Mouse (Mus musculus): Measurements from ENCODE around the gene Txndc17. TPM values are rescaled to one million over a fixed set of nuclear protein-coding genes. Genes with fewer than 3 reads are reported as not detected.
A peak's percentile ranks its signal among the peaks of the same experiment; 100 is the strongest.
"Not testable (repeated sequence)": the region's sequence is repeated elsewhere in the genome, so short reads cannot be mapped to it uniquely, and the experiment has no call there.

The Txndc17 gene
- 163 and 169 TPM in 2 replicates for polyA plus RNA-seq (2014; fragmentation: Nextera tagmentation; extraction: Ambion mirVana)

- Histone ChIP-seq H3K4me3 (ENCODE audit: low read depth, low read length) (peak within 1 kb of the TSS; percentile 87), H3K4me1 (ENCODE audit: control insufficient read depth, insufficient read depth, low read length) (peaks cover 13% of the 10 kb centered on the region), H3K27me3 (ENCODE audit: control insufficient read depth, insufficient read depth, low read length) (no peaks in the 10 kb centered on the region), H3K9ac (ENCODE audit: low read length) (peak within 1 kb of the TSS; percentile 78), H3K4me2 (ENCODE audit: low read depth) (peak within 1 kb of the TSS; percentile 51), H3K27ac (ENCODE audit: low read depth, low read length) (peak within 1 kb of the TSS; percentile 15; the same call in 1 of the 2 replicates), H3K36me3 (ENCODE audit: control insufficient read depth, insufficient read depth, low read length) (0 out of 2 replicates have a peak, but pooled peaks cover 2% of the 10 kb centered on the region), H3K9me3 (ENCODE audit: control insufficient read depth, low read length) (no peaks in the 10 kb centered on the region)
- ATAC-seq (ENCODE audit: insufficient read depth, low FRiP score, low TSS enrichment) (peak; percentile 92), DNase-seq (ENCODE audit: low spot score) (peak; percentile 89)
- 0% methylated on average over 42 of the region's 42 CpGs for WGBS
Observed at GRCm38 (mm10) chr11:72207204-72207833, at the start of gene Txndc17, which contains the start of gene 4933427D14Rik. TSS of gene Txndc17 (plus strand) at chr11:72207547. TSS of gene 4933427D14Rik (minus strand) at chr11:72207459.

DNA sequence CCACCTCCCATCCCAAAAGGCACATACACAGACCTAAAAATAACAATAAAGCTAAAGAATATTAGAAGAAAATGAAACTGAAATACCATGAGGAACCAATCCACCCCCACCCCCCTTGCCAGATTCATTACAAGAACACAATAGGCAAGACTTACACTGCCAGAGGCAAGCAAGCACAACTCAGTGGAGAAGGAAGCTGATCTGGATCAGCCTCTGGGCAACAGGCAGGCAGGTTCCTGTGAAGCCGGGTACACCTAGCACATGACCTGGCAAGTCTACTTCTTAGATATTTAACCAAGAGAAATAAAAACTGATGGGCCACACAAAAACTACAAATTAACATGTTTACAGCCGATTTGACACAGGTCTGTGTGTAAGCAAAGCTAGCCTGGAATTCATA lies 44.1 kb upstream of the Txndc17 start:
- H3K9me3 ChIP-seq (ENCODE audit: control insufficient read depth, low read length): no peaks in the 10 kb centered on the region
- no peak overlapping the region for H3K4me3 ChIP-seq (ENCODE audit: low read depth, low read length)
- no peak overlapping the region for H3K27ac ChIP-seq (ENCODE audit: low read depth, low read length)
- no peaks in the 10 kb centered on the region for H3K4me1 ChIP-seq (ENCODE audit: control insufficient read depth, insufficient read depth, low read length)
- DNase-seq (ENCODE audit: low spot score) (no peak), ATAC-seq (ENCODE audit: insufficient read depth, low FRiP score, low TSS enrichment) (no peak)
- no peaks in the 10 kb centered on the region for H3K27me3 ChIP-seq (ENCODE audit: control insufficient read depth, insufficient read depth, low read length)
- no peak overlapping the region for H3K9ac ChIP-seq (ENCODE audit: low read length)
- 93% methylated on average over 2 of the region's 2 CpGs for WGBS
- H3K4me2 ChIP-seq (ENCODE audit: low read depth): no peak overlapping the region
- H3K36me3 ChIP-seq (ENCODE audit: control insufficient read depth, insufficient read depth, low read length): peaks cover 3% of the 10 kb centered on the region; the same call in 1 of the 2 replicates

GRCm38 (mm10) chr11:72169871-72170270 lies 37.5 kb upstream of the Txndc17 start:
- H3K4me1 ChIP-seq (ENCODE audit: control insufficient read depth, insufficient read depth, low read length): no peaks in the 10 kb centered on the region
- no peaks in the 10 kb centered on the region for H3K27me3 ChIP-seq (ENCODE audit: control insufficient read depth, insufficient read depth, low read length)
- H3K36me3 ChIP-seq (ENCODE audit: control insufficient read depth, insufficient read depth, low read length): peaks cover 2% of the 10 kb centered on the region
- ATAC-seq (ENCODE audit: insufficient read depth, low FRiP score, low TSS enrichment) (no peak), DNase-seq (ENCODE audit: low spot score) (no peak)
- H3K9ac ChIP-seq (ENCODE audit: low read length): no peak overlapping the region
- WGBS: 90% methylated on average over 4 of the region's 4 CpGs
- no peaks in the 10 kb centered on the region for H3K9me3 ChIP-seq (ENCODE audit: control insufficient read depth, low read length)
- no peak overlapping the region for H3K4me2 ChIP-seq (ENCODE audit: low read depth)
- H3K27ac ChIP-seq (ENCODE audit: low read depth, low read length): no peak overlapping the region
- H3K4me3 ChIP-seq (ENCODE audit: low read depth, low read length): no peak overlapping the region

DNA sequence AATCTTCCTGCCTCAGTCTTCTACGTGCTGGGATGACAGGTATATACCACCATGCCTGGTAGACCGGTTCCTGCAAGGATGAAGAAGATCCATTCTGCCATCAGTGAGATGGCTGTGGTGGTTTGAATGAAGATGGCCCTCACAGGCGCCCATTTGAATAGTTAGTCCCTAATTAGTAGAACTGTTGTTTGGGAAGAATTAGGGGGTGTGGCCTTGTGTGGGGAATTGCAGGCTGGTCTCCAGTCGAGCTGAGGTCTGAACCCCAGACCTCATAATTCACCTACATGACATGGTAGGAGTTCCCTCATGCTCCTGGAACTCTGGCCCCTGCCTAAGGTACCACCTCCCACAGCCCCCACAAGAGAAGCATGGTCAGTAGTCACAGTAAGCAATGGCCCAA lies 35.4 kb upstream of the Txndc17 start:
- WGBS: 42% methylated on average over 4 of the region's 4 CpGs
- H3K4me1 ChIP-seq (ENCODE audit: control insufficient read depth, insufficient read depth, low read length); H3K36me3 ChIP-seq (ENCODE audit: control insufficient read depth, insufficient read depth, low read length); H3K27me3 ChIP-seq (ENCODE audit: control insufficient read depth, insufficient read depth, low read length); H3K9me3 ChIP-seq (ENCODE audit: control insufficient read depth, low read length); H3K27ac ChIP-seq (ENCODE audit: low read depth, low read length); H3K4me2 ChIP-seq (ENCODE audit: low read depth); ATAC-seq (ENCODE audit: insufficient read depth, low FRiP score, low TSS enrichment); H3K9ac ChIP-seq (ENCODE audit: low read length); H3K4me3 ChIP-seq (ENCODE audit: low read depth, low read length); DNase-seq (ENCODE audit: low spot score): not testable (repeated sequence)

DNA sequence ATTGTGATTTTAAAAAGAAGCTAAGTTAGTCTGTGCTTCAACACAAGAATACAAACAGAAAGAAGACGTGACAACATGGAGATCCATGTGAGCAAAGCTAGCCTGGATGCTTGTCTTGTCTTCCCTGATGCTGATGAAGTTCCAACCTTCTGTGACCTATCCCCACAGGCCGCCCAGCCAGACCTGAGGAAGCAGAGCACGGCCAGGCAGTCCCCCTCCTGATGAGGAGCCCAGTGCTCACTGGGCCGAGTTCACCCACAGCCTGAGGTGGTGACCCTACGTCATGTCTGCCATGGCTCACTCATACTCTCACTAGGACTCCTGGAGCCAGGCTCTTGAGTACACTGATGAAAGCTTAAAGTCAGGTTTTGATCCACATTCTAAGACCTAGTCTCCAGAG lies 33.8 kb upstream of the Txndc17 start:
- Histone ChIP-seq H3K9ac (ENCODE audit: low read length) (no peak overlapping the region), H3K4me2 (ENCODE audit: low read depth) (no peak overlapping the region), H3K27me3 (ENCODE audit: control insufficient read depth, insufficient read depth, low read length) (no peaks in the 10 kb centered on the region), H3K4me1 (ENCODE audit: control insufficient read depth, insufficient read depth, low read length) (no peaks in the 10 kb centered on the region), H3K27ac (ENCODE audit: low read depth, low read length) (no peak overlapping the region), H3K9me3 (ENCODE audit: control insufficient read depth, low read length) (no peaks in the 10 kb centered on the region), H3K36me3 (ENCODE audit: control insufficient read depth, insufficient read depth, low read length) (peaks cover 6% of the 10 kb centered on the region), H3K4me3 (ENCODE audit: low read depth, low read length) (no peak overlapping the region)
- DNase-seq (ENCODE audit: low spot score): no peak
- no peak for ATAC-seq (ENCODE audit: insufficient read depth, low FRiP score, low TSS enrichment)
- WGBS: 89% methylated on average over 5 of the region's 5 CpGs

DNA sequence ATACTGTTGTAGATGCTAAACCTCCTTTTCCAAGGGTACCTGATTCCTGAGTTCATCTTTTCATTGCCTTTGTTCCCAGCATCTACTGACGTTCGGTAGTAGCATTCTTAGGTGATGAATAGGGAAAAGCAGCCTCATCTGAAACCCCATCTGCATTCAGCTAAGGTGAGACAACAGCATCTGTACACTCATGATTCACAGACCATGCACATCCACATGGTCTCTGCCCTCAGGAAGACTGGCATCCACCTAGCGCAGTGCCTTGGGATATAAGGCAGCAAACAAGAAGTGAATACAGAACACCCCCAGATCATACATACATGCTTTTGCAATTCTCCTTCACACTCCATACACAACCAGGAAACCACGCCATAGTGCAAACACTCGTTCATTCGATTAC lies 32.6 kb upstream of the Txndc17 start:
- WGBS: 92% methylated on average over 6 of the region's 6 CpGs
- DNase-seq (ENCODE audit: low spot score) (no peak), ATAC-seq (ENCODE audit: insufficient read depth, low FRiP score, low TSS enrichment) (no peak)
- Histone ChIP-seq H3K36me3 (ENCODE audit: control insufficient read depth, insufficient read depth, low read length) (peaks cover 6% of the 10 kb centered on the region), H3K27me3 (ENCODE audit: control insufficient read depth, insufficient read depth, low read length) (no peaks in the 10 kb centered on the region), H3K4me2 (ENCODE audit: low read depth) (no peak overlapping the region), H3K4me3 (ENCODE audit: low read depth, low read length) (no peak overlapping the region), H3K4me1 (ENCODE audit: control insufficient read depth, insufficient read depth, low read length) (no peaks in the 10 kb centered on the region), H3K9me3 (ENCODE audit: control insufficient read depth, low read length) (no peaks in the 10 kb centered on the region), H3K9ac (ENCODE audit: low read length) (no peak overlapping the region), H3K27ac (ENCODE audit: low read depth, low read length) (no peak overlapping the region)

GRCm38 (mm10) chr11:72175966-72176365 lies 31.4 kb upstream of the Txndc17 start:
- H3K4me3 ChIP-seq (ENCODE audit: low read depth, low read length): no peak overlapping the region
- DNase-seq (ENCODE audit: low spot score) (no peak), ATAC-seq (ENCODE audit: insufficient read depth, low FRiP score, low TSS enrichment) (no peak)
- no peaks in the 10 kb centered on the region for H3K27me3 ChIP-seq (ENCODE audit: control insufficient read depth, insufficient read depth, low read length)
- H3K9me3 ChIP-seq (ENCODE audit: control insufficient read depth, low read length): no peaks in the 10 kb centered on the region
- H3K4me2 ChIP-seq (ENCODE audit: low read depth): no peak overlapping the region
- no peak overlapping the region for H3K27ac ChIP-seq (ENCODE audit: low read depth, low read length)
- peaks cover 6% of the 10 kb centered on the region for H3K36me3 ChIP-seq (ENCODE audit: control insufficient read depth, insufficient read depth, low read length)
- 82% methylated on average over 5 of the region's 5 CpGs for WGBS
- no peak overlapping the region for H3K9ac ChIP-seq (ENCODE audit: low read length)
- no peaks in the 10 kb centered on the region for H3K4me1 ChIP-seq (ENCODE audit: control insufficient read depth, insufficient read depth, low read length)

GRCm38 (mm10) chr11:72176553-72176952 lies 30.8 kb upstream of the Txndc17 start:
- H3K4me1 ChIP-seq (ENCODE audit: control insufficient read depth, insufficient read depth, low read length): no peaks in the 10 kb centered on the region
- no peak overlapping the region for H3K9ac ChIP-seq (ENCODE audit: low read length)
- DNase-seq (ENCODE audit: low spot score) (peak; percentile 32), ATAC-seq (ENCODE audit: insufficient read depth, low FRiP score, low TSS enrichment) (no peak)
- 32% methylated on average over 3 of the region's 3 CpGs for WGBS
- peaks cover 7% of the 10 kb centered on the region for H3K36me3 ChIP-seq (ENCODE audit: control insufficient read depth, insufficient read depth, low read length)
- H3K27ac ChIP-seq (ENCODE audit: low read depth, low read length): no peak overlapping the region
- no peaks in the 10 kb centered on the region for H3K27me3 ChIP-seq (ENCODE audit: control insufficient read depth, insufficient read depth, low read length)
- H3K4me2 ChIP-seq (ENCODE audit: low read depth): no peak overlapping the region
- H3K9me3 ChIP-seq (ENCODE audit: control insufficient read depth, low read length): no peaks in the 10 kb centered on the region
- H3K4me3 ChIP-seq (ENCODE audit: low read depth, low read length): no peak overlapping the region

DNA sequence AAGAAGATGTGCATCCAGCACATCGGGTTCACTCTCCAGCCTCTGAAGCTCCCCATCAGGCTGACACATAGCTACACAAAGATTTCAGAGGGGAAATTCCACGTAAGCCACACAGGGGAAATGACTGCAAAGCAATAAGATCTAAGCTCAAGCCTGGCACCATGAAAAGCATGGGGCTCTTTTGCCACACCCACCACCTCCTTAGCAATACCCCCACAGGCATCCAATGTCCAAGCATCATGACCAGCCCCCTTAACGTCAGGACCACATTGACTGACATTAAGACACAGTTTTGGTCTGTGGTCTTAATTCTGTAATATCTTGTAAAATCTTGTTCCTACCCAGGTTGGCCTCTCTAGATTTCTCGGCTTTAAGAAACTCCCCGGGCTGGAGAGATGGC lies 26.8 kb upstream of the Txndc17 start:
- DNase-seq (ENCODE audit: low spot score): no peak
- H3K4me2 ChIP-seq (ENCODE audit: low read depth): no peak overlapping the region
- no peaks in the 10 kb centered on the region for H3K4me1 ChIP-seq (ENCODE audit: control insufficient read depth, insufficient read depth, low read length)
- no peak overlapping the region for H3K4me3 ChIP-seq (ENCODE audit: low read depth, low read length)
- no peaks in the 10 kb centered on the region for H3K27me3 ChIP-seq (ENCODE audit: control insufficient read depth, insufficient read depth, low read length)
- no peak overlapping the region for H3K9ac ChIP-seq (ENCODE audit: low read length)
- H3K9me3 ChIP-seq (ENCODE audit: control insufficient read depth, low read length): no peaks in the 10 kb centered on the region
- WGBS: 85% methylated on average over 5 of the region's 5 CpGs
- no peak for ATAC-seq (ENCODE audit: insufficient read depth, low FRiP score, low TSS enrichment)
- H3K27ac ChIP-seq (ENCODE audit: low read depth, low read length): no peak overlapping the region
- peaks cover 6% of the 10 kb centered on the region for H3K36me3 ChIP-seq (ENCODE audit: control insufficient read depth, insufficient read depth, low read length)

Measured in neural tube, embryonic 11.5 days (tissue).